Mouse (Mus musculus) brain, adult 2 months (tissue): ENCODE measurements around the gene Smpd1.

ENCODE experiments used
- DNase-seq: peaks from one replicate; pipeline ENCODE4 v3.0.0; 2011; ENCODE audit warnings: low read depth, low spot score

Gene Smpd1

DNA sequence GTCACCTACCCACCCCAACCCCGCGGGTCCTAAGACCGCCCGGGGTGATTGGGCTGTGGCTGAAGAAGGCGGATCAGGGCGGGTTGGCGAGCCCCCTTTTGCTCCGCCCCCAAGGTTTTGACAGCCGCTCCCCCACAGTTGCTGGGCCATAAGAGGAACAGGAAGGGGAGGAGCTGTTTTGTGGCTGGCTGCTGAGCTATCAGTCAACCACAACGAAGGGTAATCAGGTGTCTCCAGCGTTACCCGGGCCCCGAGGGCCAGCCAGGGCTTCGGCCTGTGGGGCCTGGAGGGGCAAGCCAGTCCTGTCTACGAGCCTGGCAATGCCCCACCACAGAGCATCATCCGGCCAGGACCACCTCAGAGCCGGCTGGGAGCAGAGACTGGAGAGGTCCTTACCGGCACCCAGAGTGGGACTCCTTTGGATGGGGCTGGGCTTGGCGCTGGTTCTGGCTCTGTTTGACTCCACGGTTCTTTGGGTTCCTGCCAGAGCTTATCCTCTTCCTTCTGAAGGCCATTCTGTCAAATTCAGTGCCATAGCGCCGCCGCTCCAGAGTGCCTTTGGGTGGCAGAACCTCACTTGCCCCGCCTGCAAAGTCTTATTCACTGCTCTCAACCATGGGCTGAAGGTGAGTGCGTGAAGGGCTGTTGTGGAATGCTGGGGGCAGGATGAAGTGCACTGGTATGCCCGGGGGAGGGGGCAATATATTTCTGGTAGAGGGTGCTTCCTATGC lies at the start of gene Smpd1:
Gene Smpd1 (plus strand): TSS at position 149 of the 731 bp plus-strand sequence.
- DNase-seq, result peak; percentile 99

DNA sequence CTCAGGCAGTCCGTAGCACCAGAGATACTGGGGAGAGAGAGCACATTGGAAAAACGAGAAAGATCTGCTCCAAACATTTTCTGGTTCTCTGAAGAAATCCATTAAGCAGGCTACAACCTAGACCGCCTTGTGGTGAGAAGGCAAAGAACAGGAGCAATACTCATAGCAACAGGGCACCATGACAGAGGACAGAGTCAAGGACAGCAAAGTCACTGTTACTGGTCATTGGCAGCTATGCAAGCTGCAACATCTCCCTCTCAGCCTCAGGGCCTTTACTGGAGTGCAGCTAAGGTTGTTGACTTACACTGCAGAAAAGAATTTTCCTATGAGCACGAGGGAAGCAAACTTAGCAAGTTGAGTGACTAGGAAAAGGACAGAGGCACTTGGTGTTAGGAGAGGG lies 46.9 kb upstream of the Smpd1 start:
- DNase-seq, result no peak

DNA sequence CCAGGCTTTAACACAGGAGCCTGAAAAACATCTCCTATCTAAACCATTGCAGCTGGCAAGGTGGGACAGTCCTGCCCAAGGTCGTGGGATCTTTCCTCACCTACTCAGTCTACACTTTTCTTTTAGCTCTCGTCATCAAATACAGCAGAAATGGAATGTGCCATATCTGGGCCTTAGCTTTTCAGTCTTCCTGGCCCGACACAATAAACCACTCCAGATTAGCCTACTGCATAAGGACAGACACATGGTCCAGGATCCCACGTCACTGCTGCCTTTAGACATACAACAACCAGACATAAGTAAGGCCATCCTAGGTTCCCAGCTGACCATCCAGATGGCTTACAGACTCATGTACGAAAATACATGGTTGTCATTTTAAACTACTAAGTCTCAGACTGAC lies 44.0 kb upstream of the Smpd1 start:
- peak; percentile 76 for DNase-seq

DNA sequence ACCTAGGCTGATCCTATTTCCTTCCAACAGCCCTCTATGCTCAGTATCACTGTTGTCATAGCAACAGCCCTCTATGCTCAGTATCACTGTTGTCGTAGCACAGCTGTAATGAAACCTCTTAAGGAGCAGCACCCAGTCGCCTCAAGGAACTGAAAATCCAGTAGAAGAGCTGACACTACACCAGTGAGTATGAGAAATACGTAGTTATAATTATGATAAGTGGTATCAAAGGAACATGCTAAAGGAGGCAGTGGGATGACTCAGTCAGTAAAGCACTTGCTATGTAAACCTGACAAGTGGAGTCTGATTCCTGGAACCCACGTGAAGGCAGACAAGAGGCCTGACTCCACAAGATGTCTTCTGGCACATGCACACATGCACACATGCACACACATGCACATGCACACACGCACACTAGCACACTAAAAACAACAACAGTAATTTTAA lies 40.3 kb upstream of the Smpd1 start:
- peak; percentile 63 for DNase-seq

DNA sequence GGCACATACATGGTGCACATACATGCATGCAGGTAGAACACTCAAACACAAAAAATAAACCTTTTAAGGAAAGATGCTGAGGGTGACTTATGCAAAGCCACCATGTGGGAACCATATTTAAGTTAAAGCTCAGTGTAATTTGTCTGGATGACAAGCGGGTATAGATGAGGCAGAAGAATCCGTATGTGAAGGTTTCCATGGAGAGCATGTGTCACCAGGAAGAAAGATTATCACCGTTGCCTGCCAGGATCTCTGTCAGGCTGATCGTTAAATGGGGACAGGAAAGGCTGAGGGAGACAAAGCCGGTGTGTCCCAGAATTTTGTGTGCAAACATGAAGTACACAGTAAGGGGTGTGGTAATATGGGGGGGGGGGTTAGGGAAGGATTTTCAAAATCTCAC lies 39.6 kb upstream of the Smpd1 start:
- DNase-seq, result peak; percentile 51

DNA sequence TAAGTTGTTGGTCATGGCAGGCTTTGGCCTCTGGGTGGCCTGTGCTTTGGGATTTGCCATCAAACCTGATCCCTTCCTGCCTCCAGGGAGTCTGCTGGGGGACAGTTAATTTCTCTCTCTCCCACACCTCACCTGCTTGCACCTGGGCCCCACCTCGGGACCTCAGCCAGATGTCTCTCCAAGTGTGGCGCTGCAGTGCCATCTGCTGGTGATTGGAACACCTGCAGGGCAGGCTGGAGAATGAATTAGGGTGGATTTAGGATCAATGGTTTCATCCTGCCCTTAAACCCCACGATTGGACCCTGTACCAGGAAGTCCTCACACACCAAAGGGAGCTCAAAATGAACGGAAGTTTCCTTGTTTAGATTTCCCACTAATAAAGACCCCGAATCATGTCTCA lies 39.0 kb upstream of the Smpd1 start:
- DNase-seq, result peak; percentile 58

DNA sequence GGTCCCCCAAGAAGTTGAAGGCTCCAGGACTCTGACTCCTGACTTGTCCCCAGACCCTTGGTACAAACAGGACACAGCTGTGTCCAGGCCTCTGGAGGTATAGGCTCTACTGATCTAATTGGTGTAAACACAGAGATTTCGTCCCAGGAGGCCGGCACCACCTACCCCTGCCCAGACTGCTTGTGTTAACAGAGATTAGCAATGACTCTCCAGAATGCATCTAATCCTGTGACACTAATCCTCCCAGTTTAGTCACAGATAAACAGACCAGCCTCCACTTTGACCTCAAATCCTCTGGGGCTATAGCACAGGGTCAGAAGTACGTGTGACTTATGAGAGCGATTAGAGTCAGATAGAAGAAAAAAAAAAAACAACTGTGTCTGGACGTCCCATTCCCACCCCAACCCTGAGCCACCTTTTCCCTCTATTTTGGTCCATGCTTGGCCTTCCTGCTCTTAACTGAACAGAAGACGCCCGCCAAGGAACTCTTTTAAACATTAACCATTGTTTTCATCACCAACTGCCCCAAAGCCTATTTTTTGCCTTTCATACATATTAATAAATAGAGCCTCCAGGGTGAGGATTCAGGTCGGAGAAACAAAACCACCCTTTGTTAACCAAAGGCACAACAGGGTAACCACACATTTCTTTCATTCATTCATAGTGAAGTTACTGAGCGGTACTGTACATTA lies 37.3 kb upstream of the Smpd1 start:
- no peak for DNase-seq

DNA sequence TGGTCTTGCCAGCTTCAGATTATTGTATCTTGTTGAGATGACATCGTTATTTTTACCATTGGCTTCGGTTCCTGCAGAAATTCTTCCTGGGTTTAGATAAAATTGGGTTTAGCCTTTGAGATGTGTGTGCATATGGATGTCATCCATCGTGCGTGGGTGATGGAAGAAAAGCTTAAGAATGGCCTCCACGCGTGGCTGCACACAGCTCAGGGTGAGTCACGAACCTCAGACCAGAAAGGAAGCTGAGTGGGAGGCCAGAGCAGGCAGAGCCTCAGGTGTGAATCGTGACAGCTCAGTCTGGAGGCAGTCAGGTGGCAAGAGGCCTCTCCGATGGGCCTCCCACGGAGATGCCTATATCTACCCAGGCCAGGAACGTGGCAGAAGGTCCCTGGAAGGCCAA lies 34.8 kb upstream of the Smpd1 start:
- peak; percentile 97 for DNase-seq

DNA sequence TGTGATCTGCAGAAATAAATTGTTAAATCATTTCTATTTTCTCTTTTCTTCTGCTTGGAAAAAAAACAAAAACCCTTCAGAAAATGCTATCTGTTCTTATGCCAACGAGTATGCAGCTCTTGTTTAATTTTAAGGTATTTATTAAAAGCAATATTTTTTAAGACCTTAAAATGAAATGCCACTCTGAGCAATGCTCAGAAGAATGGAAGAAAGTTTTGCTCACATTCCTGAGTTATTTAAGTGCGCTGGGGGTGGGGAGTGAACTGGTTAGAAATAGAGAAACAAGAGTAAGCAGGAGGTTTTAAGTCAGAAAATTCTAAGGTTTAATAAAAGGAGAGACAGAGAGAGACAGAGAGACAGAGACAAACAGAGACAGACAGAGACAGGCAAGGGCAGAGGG lies 34.4 kb upstream of the Smpd1 start:
- DNase-seq, result peak; percentile 72

DNA sequence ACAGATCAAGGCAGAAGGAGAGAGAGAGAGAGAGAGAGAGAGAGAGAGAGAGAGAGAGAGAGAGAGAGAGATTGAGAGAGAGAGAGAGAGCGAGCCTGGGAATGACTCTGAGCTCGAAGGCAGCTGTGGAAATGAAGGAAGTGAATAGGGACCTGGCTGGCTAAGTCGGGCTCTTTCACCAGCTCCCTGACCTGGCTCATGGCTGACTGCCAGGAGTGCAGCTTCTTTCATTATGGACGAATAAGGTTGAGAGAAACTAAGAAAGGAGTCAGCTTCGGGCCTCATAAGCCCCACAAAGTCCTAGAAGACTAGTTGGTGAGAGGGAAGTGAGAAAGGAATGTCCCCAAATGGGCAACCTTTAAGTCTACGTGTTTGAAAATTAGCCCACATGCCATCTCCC lies 34.0 kb upstream of the Smpd1 start:
- no peak for DNase-seq

DNA sequence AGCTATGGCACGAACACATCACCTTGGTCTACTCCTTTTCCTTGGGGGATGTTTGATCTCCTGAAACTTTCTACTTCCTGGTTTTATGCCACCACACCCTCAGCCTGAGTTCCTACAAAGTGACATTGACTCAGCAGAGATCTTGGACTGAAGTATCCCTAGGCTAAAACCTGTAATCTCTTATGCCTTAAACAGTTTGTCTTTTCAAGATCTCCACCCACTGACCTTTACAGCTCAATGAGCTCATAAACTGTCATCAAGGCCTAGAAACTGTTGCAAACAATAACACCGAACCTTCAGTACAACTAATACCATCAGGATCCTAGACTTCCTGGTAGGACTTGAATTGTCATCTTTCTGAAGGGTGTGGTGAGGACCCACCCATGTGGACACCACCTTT lies 29.9 kb upstream of the Smpd1 start:
- DNase-seq, result no peak

DNA sequence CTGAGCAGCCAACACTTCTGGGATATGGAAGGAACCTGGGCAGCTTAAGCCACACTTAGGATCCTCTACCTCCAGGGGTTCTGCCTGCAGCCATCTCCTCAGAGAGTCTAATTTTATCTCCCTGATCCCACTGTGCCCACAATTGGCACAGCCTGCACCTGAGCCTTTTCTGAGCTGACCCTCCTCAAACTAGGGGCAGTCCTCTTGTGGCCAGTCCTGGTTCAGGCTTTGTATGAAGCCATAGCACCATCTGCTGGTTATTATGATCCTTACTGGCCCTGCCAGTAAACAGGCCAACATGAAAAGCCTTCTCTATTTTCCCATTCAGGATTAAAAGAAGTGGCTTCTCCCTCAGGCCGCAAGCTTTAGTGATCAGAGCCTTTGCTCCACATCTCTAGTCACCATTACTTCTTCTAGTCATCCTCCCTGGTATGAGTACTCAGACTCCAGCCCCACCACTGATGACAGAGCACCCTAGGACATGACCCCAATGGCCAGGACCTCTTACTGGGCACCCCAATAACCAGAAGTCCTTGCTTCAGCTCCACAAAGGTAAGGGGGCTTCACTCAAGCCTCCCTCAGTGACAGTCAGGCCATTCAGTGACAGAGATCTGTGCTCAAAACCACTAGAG lies 26.7 kb upstream of the Smpd1 start:
- peak; percentile 57 for DNase-seq

DNA sequence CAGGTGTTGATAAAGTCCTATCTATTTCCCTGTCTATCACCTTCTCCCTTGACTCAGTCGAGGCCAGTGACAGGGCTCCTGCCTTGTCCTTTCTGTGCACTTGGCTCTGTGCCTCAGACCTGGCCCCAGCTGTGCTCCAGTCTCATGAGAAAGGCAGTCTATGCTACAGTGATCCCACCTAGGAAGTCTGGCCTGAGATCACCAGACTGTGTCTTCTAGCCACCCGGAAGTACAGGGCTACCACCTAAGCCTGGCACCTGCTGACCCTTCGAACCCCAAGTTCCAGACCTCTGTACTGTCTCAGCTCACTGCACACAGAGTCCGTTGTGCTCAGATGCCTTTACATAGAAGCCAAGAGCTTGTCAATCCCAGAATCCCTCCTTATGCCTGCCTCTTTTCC lies 26.1 kb upstream of the Smpd1 start:
- no peak for DNase-seq

DNA sequence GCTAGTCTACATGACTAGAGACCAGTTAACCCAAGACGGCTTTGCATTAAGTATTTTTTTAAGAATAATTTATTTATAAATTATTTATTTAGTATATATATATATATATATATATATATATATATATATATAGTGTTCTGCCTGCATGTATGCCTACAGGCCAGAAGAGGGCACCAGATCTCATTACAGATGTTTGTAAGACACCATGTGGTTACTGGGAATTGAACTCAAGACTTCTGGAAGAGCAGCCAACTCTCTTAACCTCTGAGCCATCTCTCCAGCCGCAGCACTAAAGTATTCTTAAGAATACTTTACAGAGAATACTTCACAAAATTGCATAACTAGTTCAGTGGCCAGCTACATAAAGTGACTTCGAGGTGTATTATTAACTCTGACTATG lies 20.0 kb upstream of the Smpd1 start:
- DNase-seq, result peak; percentile 26

DNA sequence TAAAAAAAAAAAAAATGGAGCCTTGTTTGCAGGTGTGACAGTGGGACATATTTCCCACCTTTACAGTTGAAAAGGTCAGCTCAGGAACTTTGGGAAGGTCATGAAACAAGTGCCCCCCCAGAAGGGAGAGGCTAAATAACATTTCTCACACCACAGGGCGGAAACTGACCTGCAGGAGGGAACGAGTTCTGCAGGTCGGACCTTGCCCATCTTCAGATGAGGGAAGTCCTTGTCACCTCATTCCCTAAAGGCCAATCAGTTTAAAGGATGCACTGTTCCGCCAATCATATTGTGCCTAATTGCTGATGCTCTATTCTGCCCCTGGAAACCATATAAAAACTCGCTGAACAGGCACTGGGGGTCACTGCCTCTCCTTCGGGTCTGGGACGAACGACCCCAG lies 8.2 kb upstream of the Smpd1 start:
- DNase-seq, result no peak

DNA sequence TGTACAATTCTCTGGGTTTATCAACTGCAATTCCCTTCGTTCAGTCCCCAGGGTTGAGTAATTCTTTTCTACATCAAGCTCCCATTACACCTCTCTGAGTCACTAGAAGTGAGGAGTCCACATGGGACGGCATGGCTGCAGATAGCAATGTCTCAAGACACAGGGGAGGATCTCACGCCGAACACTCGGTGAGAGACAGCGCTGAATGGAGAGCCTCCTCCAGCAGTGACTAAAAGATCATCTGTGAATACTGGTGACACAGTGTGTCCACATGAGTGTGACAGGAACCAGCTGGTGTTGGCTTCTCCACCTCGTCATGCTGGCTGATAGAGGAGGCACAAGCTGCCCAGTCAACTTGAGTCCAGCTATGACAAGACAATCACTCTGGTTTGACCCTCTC lies 6.2 kb upstream of the Smpd1 start:
- no peak for DNase-seq

DNA sequence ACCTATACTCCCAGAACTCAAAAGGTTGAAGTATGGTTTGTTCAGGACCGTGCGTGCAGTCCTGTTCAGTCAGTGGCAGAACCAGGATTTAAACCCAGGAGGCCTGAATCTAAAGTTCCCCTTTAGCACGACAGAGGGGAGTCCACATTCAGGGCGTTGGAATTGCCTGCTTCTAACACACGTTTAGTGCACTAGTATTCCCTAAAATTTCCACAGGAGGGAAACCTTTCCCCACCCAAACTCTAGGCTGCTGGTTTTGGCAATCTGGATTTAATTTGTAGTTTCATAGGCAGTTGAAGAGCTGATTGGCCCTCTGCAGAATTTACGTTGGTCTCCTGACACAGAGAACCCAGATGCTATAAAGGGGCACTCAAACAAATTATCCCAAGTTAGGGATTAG lies 5.1 kb upstream of the Smpd1 start:
- peak; percentile 89 for DNase-seq

DNA sequence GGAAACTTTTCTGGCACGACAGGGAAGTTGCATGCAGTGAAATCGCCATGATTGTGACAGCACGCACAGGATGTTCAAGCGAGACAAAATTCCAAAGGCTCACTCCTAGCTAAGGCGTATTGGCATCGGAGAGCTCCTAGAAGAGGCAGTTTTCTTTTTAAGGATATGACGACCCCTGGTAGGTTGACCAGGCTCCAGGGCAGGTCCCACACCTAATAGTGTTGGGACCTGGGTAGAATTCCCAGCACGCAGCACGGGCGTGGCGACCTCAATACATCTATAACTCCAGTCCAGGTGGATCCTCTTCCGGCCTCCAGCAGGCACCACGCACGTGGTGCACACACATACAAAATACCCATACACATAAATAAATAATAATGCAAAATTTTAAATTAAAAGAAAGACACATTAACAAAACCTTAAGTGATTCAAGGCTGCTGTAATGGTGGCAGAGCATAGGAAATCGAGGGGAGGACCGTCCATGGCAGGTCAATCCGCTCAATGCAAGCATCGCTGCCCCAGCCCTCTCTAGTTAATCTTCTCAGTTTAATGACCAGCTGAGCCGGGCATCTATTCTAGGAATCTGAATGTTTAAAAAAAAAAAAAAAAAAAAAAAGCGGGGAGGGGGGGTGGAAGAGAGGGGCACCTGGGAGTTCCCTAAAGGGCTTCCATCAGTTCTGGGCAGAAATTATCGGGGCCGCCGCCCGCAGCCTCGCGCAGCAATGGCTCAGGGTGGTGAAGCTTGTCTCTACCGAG lies 526 bp upstream of the Smpd1 start:
- DNase-seq, result no peak

DNA sequence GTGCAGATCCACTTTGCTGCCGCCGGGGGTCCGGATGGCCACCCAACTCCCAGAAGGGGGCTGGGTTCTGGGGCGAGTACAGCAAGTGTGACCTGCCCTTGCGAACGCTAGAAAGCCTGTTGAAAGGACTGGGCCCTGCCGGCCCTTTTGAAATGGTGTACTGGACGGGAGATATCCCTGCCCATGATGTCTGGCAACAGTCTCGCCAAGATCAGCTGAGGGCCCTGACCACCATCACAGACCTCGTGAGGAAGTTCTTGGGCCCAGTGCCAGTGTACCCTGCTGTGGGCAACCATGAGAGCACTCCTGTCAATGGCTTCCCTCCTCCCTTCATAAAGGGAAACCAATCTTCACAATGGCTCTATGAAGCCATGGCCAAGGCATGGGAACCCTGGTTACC lies 1.4 kb downstream of the Smpd1 start:
- DNase-seq, result no peak

DNA sequence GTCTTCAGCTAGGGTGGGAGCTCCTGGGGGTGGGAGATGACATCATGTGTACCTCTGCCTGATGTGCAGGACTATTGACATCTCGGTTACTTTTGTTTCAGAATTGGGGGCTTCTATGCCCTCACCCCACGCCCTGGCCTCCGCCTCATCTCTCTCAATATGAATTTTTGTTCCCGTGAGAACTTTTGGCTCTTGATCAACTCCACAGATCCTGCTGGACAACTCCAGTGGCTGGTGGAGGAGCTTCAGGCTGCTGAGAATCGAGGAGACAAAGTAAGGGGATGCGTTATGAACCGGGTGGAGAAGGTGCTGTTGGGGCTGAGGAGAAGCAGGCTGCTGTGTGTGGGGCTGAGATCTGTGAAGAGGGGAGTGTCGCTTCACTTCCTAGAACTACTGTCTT lies 2.2 kb downstream of the Smpd1 start:
- no peak for DNase-seq

DNA sequence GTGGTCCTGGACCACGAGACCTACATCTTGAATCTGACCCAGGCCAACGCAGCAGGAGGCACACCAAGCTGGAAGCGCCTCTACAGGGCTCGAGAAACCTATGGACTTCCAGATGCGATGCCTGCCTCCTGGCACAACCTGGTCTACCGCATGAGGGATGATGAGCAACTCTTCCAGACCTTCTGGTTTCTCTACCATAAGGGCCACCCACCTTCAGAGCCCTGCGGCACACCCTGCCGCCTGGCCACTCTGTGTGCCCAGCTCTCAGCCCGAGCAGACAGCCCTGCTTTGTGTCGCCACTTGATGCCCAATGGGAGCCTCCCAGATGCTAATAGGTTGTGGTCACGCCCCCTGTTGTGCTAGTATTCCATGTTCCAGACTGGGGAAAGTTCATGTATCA lies 3.5 kb downstream of the Smpd1 start:
- peak; percentile 55 for DNase-seq

DNA sequence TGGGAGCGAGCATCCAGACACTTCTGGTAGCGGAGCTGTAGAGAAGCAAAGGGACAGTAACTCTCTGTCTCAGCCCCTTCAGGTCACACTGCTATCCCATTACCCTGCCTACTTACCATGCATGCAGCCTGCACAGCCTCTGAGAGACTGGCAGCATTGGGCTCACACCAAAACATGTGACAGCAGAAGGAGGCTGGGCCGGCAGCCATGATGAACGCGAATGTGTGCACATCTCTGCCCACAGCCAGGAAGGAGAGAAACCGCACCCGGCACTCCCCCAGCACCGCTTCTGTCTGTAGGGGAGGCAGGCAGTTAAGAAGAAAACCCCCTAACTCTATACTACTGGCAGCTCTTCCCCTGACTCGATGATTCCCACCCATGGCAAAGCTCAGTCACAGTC lies 4.9 kb downstream of the Smpd1 start:
- peak; percentile 87 for DNase-seq
